Mouse (Mus musculus) cerebellum, adult 2 months (tissue): ENCODE measurements around the gene Sccpdh.

Experiments used
- CTCF ChIP-seq: fragments of 200-500 bp; IDR thresholded peaks from 2 replicates; pipeline ENCODE4 v1.5.1; 2011; ENCODE audit warnings: low read depth, mild to moderate bottlenecking, control low read depth, low read length, moderate library complexity, borderline replicate concordance; ENCODE audit not compliant: insufficient read depth
- POLR2A ChIP-seq: fragments of 200-500 bp; IDR thresholded peaks from 2 replicates; pipeline ENCODE4 v1.6.1; 2011; ENCODE audit warnings: low read length, control low read depth, borderline replicate concordance; ENCODE audit not compliant: insufficient read depth

DNA sequence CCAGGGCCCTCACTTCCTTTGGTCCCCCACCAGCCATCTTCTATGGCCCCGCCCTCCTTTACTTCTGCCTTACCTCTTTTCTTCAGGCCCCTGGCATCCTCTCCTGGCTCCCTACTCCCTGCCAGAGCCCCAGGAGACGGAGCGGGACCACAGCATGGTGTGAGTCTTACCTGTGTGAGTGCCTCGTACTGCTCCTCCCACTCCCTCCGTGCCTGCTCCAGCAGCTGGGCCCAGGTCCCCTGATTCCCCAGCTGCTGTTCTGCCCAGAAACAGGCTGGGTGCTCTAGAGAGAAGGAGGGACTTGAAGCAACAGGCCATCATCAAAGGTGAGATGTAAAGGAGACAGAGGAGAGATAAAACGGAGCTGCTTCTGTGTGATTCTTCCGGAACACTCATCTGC lies 44.6 kb downstream of the Sccpdh start:
- TF ChIP-seq CTCF = no peak
- no peak for TF ChIP-seq POLR2A
